Mouse (Mus musculus) midbrain, embryonic 15.5 days (tissue): Measurements from ENCODE around the gene Sptbn2. TPM values are rescaled to one million over a fixed set of nuclear protein-coding genes. Genes with fewer than 3 reads are reported as not detected.

ENCODE experiments used
- ATAC-seq: fragments of 200-750 bp; cut with Nextera tagmentation; replicated peaks from 2 replicates; pipeline ENCODE4 v1.8.0; 2017; ENCODE audit warnings: moderate TSS enrichment
- H3K27ac ChIP-seq: fragments of 300-500 bp; sonication (generic); 2 replicates; pipeline ENCODE4 v1.5.1; 2015; ENCODE audit warnings: mild to moderate bottlenecking, inconsistent platforms
- H3K27me3 ChIP-seq: fragments of 300-500 bp; sonication (generic); replicated peaks from 2 replicates; pipeline ENCODE4 v1.6.1; 2015; ENCODE audit warnings: inconsistent platforms
- H3K36me3 ChIP-seq: fragments of 300-500 bp; sonication (generic); replicated peaks from 2 replicates; pipeline ENCODE4 v1.6.1; 2015; ENCODE audit warnings: inconsistent platforms
- H3K4me1 ChIP-seq: fragments of 300-500 bp; sonication (generic); 2 replicates; pipeline ENCODE4 v1.6.1; 2015; ENCODE audit warnings: inconsistent platforms
- H3K4me2 ChIP-seq: fragments of 300-500 bp; sonication (generic); 2 replicates; pipeline ENCODE4 v1.6.1; 2015; ENCODE audit warnings: inconsistent platforms, mild to moderate bottlenecking, moderate library complexity
- H3K4me3 ChIP-seq: fragments of 300-500 bp; sonication (generic); 2 replicates; pipeline ENCODE4 v1.5.1; 2015; ENCODE audit warnings: mild to moderate bottlenecking, inconsistent platforms
- H3K9ac ChIP-seq: fragments of 300-500 bp; sonication (generic); 2 replicates; pipeline ENCODE4 v1.6.1; 2015; ENCODE audit warnings: mild to moderate bottlenecking, inconsistent platforms
- H3K9me3 ChIP-seq: fragments of 300-500 bp; sonication (generic); 2 replicates; pipeline ENCODE4 v1.6.1; 2016; ENCODE audit warnings: inconsistent platforms
- WGBS: fragments of 180-500 bp; shearing (Covaris S2); methylation state at CpG from one replicate; pipeline ENCODE4 v1.1.7; 2015; ENCODE audit warnings: mixed read lengths; 5-methylcytosine and 5-hydroxymethylcytosine counted together
- polyA plus RNA-seq: library from polyadenylated mRNA; unstranded; fragments of >200 nt; fragmentation: Nextera tagmentation; extraction: Ambion mirVana; gene quantifications from 2 replicates; pipeline ENCODE4 v1.2.1, GENCODE M21; 2015

Gene Sptbn2
- polyA plus RNA-seq, 1 experiment from 2014 or later, result 39.8 TPM

DNA sequence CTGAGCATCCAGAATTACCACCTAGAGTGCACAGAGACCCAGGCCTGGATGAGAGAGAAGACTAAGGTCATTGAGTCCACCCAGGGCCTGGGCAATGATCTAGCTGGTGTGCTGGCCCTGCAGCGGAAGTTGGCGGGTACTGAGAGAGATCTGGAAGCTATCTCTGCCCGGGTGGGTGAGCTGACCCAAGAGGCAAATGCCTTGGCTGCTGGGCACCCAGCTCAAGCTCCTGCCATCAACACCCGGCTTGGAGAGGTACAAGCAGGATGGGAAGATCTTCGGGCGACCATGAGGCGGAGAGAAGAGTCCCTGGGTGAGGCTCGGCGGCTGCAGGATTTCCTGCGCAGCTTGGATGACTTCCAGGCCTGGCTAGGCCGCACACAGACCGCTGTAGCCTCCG lies 26.9 kb downstream of the Sptbn2 start:
- ATAC-seq, result no peak
- 88% methylated on average over 13 of the region's 13 CpGs for WGBS
- no peak overlapping the region for H3K9ac ChIP-seq
- peaks cover 80% of the 10 kb centered on the region for H3K36me3 ChIP-seq
- no peak overlapping the region for H3K27ac ChIP-seq
- H3K27me3 ChIP-seq, result no peaks in the 10 kb centered on the region
- H3K4me3 ChIP-seq, result no peak overlapping the region
- H3K4me1 ChIP-seq, result no peaks in the 10 kb centered on the region
- H3K9me3 ChIP-seq, result no peaks in the 10 kb centered on the region
- H3K4me2 ChIP-seq, result no peak overlapping the region

DNA sequence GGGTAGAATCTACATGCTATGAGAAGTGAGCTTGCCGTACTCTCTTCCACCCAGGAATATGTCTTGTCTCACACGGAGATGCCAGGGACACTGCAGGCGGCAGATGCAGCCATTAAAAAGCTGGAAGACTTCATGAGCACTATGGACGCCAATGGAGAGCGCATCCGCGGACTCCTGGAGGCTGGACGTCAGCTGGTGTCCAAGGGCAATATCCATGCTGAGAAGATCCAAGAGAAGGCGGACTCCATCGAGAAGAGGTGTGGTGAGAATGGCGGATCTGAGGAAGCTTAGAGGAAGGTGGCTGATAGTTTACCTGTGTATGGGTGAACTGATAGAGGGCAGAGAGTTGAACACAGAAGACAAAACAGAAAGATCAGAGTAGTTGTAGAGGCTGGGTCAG lies 28.1 kb downstream of the Sptbn2 start:
- Histone ChIP-seq H3K4me1 (no peaks in the 10 kb centered on the region), H3K9me3 (no peaks in the 10 kb centered on the region), H3K27me3 (no peaks in the 10 kb centered on the region), H3K27ac (no peak overlapping the region), H3K4me3 (no peak overlapping the region), H3K36me3 (peaks cover 79% of the 10 kb centered on the region), H3K9ac (no peak overlapping the region), H3K4me2 (no peak overlapping the region)
- 91% methylated on average over 11 of the region's 11 CpGs for whole genome bisulfite sequencing
- ATAC-seq, result no peak

GRCm38 (mm10) chr19:4739762-4740161 lies 28.8 kb downstream of the Sptbn2 start:
- no peaks in the 10 kb centered on the region for H3K27me3 ChIP-seq
- H3K4me1 ChIP-seq, result no peaks in the 10 kb centered on the region
- peaks cover 80% of the 10 kb centered on the region for H3K36me3 ChIP-seq
- H3K27ac ChIP-seq, result no peak overlapping the region
- no peak overlapping the region for H3K9ac ChIP-seq
- H3K9me3 ChIP-seq, result no peaks in the 10 kb centered on the region
- no peak overlapping the region for H3K4me3 ChIP-seq
- no peak overlapping the region for H3K4me2 ChIP-seq
- ATAC-seq, result no peak
- WGBS, result 93% methylated on average over 5 of the region's 5 CpGs

- Histone ChIP-seq H3K9ac (no peak overlapping the region), H3K4me3 (no peak overlapping the region), H3K27ac (no peak overlapping the region), H3K4me2 (no peak overlapping the region), H3K27me3 (no peaks in the 10 kb centered on the region), H3K4me1 (no peaks in the 10 kb centered on the region), H3K9me3 (no peaks in the 10 kb centered on the region), H3K36me3 (peaks cover 83% of the 10 kb centered on the region)
- no peak for ATAC-seq
- WGBS, result 86% methylated on average over 10 of the region's 10 CpGs
Measured at GRCm38 (mm10) chr19:4741482-4741881, 30.5 kb downstream of the Sptbn2 start.

DNA sequence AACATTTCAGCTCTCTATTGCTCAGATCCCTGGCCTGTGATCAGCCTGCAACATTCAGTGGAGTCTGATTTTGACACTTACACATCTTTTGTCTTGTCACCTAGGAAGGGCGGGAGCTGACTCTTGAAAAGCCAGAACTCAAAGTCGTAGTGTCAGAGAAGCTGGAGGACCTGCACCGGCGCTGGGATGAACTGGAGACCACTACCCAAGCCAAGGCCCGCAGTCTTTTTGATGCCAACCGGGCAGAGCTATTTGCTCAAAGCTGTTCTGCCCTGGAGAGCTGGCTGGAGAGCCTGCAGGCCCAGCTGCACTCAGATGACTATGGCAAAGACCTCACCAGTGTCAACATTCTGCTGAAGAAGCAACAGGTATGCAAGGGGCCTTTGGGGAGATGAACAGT lies 31.3 kb downstream of the Sptbn2 start:
- Histone ChIP-seq H3K36me3 (peaks cover 85% of the 10 kb centered on the region), H3K27me3 (no peaks in the 10 kb centered on the region), H3K9me3 (no peaks in the 10 kb centered on the region), H3K27ac (no peak overlapping the region), H3K4me1 (no peaks in the 10 kb centered on the region), H3K4me3 (no peak overlapping the region), H3K4me2 (no peak overlapping the region), H3K9ac (no peak overlapping the region)
- ATAC-seq, result no peak
- 92% methylated on average over 6 of the region's 6 CpGs for WGBS

DNA sequence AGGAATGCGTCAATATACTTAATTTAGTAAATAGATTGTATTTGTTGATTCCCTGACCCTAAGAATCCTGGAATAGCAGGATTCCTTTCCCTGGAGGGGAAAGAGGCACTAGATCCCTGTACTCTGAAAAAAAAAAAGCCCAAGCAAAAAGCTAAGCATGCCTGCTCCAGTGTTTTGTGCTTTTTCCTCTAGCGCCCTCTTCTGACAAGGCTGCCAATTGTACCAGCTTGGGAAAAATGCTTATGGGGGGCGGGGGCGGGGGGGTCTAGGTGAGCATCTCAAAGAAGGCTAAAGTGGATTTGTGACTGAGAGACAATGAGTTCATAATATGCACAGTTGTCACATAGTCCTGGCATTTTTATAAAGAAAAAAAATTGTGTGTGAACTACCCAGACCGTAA lies 32.6 kb downstream of the Sptbn2 start:
- whole genome bisulfite sequencing, result 37% methylated on average over 5 of the region's 5 CpGs
- Histone ChIP-seq H3K9me3 (no peaks in the 10 kb centered on the region), H3K4me3 (no peak overlapping the region), H3K36me3 (peaks cover 84% of the 10 kb centered on the region), H3K4me1 (no peaks in the 10 kb centered on the region), H3K4me2 (no peak overlapping the region), H3K27me3 (no peaks in the 10 kb centered on the region), H3K9ac (no peak overlapping the region), H3K27ac (no peak overlapping the region)
- ATAC-seq, result no peak

- Histone ChIP-seq H3K9ac (no peak overlapping the region), H3K4me1 (no peaks in the 10 kb centered on the region), H3K4me2 (no peak overlapping the region), H3K36me3 (peaks cover 87% of the 10 kb centered on the region), H3K4me3 (no peak overlapping the region), H3K27ac (no peak overlapping the region), H3K9me3 (no peaks in the 10 kb centered on the region), H3K27me3 (no peaks in the 10 kb centered on the region)
- ATAC-seq, result no peak
- WGBS, result 81% methylated on average over 14 of the region's 14 CpGs
Measured at GRCm38 (mm10) chr19:4744026-4744425, 33.1 kb downstream of the Sptbn2 start.

DNA sequence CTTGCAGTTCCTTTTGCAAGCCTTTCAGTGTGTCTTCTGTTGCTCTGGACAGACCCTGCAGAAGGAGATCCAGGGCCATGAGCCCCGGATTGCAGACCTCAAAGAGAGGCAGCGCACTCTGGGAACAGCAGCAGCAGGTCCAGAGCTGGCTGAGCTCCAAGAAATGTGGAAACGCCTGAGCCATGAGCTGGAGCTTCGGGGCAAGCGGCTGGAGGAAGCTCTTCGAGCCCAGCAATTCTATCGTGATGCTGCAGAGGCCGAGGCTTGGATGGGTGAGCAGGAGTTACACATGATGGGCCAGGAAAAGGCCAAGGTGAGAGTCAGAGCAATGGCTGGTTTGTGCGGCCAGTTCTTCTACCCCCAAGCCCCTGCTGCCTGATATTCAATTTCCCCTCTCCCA lies 34.1 kb downstream of the Sptbn2 start:
- no peak overlapping the region for H3K27ac ChIP-seq
- peaks cover 87% of the 10 kb centered on the region for H3K36me3 ChIP-seq
- H3K4me3 ChIP-seq, result no peak overlapping the region
- WGBS, result 71% methylated on average over 9 of the region's 9 CpGs
- no peaks in the 10 kb centered on the region for H3K9me3 ChIP-seq
- no peak overlapping the region for H3K4me2 ChIP-seq
- no peaks in the 10 kb centered on the region for H3K27me3 ChIP-seq
- ATAC-seq, result no peak
- H3K9ac ChIP-seq, result no peak overlapping the region
- no peaks in the 10 kb centered on the region for H3K4me1 ChIP-seq

DNA sequence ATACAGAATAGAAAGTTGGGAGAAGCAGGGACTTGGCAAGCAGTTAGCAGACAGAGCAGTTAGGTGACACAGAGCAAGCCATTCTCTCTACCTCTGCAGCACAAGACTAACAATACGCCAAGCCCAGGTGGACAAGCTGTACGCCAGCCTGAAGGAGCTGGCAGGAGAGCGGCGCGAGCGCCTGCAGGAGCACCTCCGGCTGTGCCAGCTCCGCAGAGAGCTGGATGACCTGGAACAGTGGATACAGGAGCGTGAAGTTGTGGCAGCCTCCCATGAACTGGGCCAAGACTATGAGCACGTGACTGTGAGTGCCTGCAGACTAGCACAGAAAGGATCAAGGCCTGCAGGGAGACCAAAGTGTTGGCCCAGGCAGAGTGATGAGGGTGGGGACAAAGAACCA lies 34.7 kb downstream of the Sptbn2 start:
- Histone ChIP-seq H3K4me3 (no peak overlapping the region), H3K9ac (no peak overlapping the region), H3K36me3 (peaks cover 87% of the 10 kb centered on the region), H3K27me3 (no peaks in the 10 kb centered on the region), H3K9me3 (no peaks in the 10 kb centered on the region), H3K4me2 (no peak overlapping the region), H3K27ac (no peak overlapping the region), H3K4me1 (no peaks in the 10 kb centered on the region)
- WGBS, result 92% methylated on average over 10 of the region's 10 CpGs
- ATAC-seq, result no peak

DNA sequence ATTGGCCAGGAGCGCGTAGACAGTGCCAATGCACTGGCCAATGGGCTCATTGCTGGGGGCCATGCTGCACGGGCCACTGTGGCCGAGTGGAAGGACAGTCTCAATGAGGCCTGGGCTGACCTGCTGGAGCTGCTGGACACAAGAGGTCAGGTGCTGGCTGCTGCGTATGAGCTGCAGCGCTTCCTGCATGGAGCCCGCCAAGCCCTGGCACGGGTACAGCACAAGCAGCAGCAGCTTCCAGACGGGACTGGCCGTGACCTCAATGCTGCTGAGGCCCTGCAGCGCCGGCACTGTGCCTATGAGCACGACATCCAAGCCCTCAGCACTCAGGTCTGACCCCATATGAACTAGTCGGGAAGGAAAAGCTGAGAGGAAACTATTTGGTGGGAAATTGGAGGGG lies 35.6 kb downstream of the Sptbn2 start:
- no peaks in the 10 kb centered on the region for H3K4me1 ChIP-seq
- ATAC-seq, result no peak

DNA sequence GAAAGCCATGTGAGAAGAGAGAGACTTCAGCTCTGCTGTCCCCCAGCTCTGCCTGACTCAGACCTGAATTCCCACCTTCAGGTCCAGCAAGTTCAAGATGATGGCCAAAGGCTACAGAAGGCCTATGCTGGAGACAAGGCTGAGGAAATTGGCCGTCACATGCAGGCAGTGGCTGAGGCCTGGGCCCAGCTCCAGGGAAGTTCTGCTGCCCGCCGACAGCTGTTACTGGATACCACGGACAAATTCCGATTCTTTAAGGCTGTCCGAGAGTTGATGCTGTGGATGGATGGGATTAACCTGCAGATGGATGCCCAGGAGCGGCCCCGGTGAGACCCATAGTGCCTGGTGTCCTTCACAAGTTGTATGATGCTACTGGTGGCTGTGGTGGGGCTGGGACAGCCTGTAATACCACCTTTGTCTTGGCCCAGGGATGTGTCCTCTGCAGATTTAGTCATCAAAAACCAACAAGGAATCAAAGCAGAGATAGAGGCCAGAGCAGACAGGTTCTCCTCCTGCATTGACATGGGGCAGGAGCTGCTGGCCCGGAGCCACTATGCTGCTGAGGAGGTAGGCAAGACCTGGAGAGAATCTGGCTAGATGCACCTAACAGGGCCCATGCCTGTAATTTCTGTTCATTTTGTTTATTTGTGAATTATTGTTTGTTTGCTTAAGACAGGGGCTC lies 36.8 kb downstream of the Sptbn2 start:
- no peak overlapping the region for H3K9ac ChIP-seq
- H3K27ac ChIP-seq, result no peak overlapping the region
- H3K4me1 ChIP-seq, result no peaks in the 10 kb centered on the region
- ATAC-seq, result no peak
- H3K9me3 ChIP-seq, result no peaks in the 10 kb centered on the region
- H3K27me3 ChIP-seq, result no peaks in the 10 kb centered on the region
- no peak overlapping the region for H3K4me3 ChIP-seq
- 94% methylated on average over 9 of the region's 9 CpGs for WGBS
- no peak overlapping the region for H3K4me2 ChIP-seq
- peaks cover 85% of the 10 kb centered on the region for H3K36me3 ChIP-seq

More for the DNA sequence above, 35.6 kb downstream of the Sptbn2 start:
- Histone ChIP-seq H3K27ac (no peak overlapping the region), H3K9me3 (no peaks in the 10 kb centered on the region), H3K9ac (no peak overlapping the region), H3K27me3 (no peaks in the 10 kb centered on the region), H3K36me3 (peaks cover 88% of the 10 kb centered on the region), H3K4me2 (no peak overlapping the region), H3K4me3 (no peak overlapping the region)
- WGBS, result 89% methylated on average over 14 of the region's 14 CpGs

DNA sequence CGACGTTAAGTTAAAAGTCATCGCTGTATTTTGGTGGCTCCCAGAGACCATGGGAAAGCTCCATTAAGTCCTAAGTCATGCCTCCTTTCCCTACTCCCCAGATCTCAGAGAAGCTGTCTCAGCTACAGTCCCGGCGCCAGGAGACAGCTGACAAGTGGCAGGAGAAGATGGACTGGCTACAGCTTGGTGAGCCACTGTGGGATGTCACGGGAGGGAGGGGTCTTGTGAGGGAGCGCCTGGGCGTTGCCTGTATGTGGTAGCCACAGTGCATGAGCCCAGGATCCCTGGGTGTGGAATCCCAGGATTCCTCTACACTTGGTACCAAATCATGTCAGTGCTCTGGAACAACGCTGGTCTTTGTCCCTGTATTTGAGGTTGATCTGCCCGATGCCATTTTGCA lies 37.5 kb downstream of the Sptbn2 start:
- no peak for ATAC-seq
- Histone ChIP-seq H3K36me3 (peaks cover 81% of the 10 kb centered on the region), H3K4me1 (no peaks in the 10 kb centered on the region), H3K4me2 (no peak overlapping the region), H3K27me3 (no peaks in the 10 kb centered on the region), H3K4me3 (no peak overlapping the region), H3K27ac (no peak overlapping the region), H3K9me3 (no peaks in the 10 kb centered on the region), H3K9ac (no peak overlapping the region)
- WGBS, result 91% methylated on average over 10 of the region's 10 CpGs

DNA sequence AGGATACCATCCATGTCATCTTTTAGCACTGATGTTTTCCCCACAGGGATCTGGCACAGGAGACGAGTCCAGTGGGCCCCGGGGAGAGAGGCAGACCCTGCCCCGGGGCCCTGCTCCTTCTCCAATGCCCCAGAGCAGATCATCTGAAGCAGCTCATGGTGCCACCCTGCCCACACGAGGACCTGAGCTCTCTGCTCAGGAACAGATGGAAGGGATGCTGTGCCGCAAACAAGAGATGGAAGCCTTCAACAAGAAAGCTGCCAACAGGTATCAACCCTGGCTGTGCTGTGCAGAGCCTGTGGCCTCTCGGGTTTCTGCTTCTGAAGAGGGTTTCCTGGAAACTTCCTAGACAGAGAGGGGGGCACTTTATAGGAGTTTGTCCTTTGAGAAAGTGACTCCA lies 39.0 kb downstream of the Sptbn2 start:
- WGBS, result 87% methylated on average over 6 of the region's 6 CpGs
- Histone ChIP-seq H3K4me1 (0 out of 2 replicates have a peak, but pooled peaks cover 2% of the 10 kb centered on the region), H3K4me2 (no peak overlapping the region), H3K4me3 (no peak overlapping the region), H3K9ac (no peak overlapping the region), H3K27me3 (no peaks in the 10 kb centered on the region), H3K36me3 (peaks cover 70% of the 10 kb centered on the region), H3K9me3 (no peaks in the 10 kb centered on the region), H3K27ac (no peak overlapping the region)
- ATAC-seq, result no peak
